Mouse (Mus musculus): Measurements from ENCODE around the gene Tssk2.
A peak's percentile ranks its signal among the peaks of the same experiment; 100 is the strongest.

Gene Tssk2

DNA sequence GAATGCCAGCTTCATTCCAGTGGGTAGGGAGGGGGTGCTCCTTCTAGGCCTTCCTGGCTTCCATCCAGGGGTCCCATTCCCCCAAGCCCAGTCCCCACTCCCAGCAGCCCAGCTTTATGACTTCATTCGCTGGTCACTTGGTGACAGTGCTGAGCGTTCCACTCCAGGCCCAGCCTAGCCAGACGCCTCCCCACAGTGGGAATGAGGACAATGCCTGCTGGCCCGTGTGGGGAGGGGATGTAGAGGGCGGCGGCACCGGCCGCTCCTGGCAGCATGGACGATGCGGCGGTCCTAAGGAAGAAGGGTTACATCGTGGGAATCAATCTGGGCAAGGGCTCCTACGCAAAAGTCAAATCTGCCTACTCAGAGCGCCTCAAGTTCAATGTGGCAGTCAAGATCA is at the start of gene Tssk2, which contains the start of gene Dgcr2:
Tssk2 (plus strand) TSS at position 176 of the 400 bp plus-strand sequence.
Dgcr2 (minus strand) TSS at position 101 of the 400 bp plus-strand sequence.
- DNase-seq (ENCODE audit: extremely low spot score, low spot score), result no peak

DNA sequence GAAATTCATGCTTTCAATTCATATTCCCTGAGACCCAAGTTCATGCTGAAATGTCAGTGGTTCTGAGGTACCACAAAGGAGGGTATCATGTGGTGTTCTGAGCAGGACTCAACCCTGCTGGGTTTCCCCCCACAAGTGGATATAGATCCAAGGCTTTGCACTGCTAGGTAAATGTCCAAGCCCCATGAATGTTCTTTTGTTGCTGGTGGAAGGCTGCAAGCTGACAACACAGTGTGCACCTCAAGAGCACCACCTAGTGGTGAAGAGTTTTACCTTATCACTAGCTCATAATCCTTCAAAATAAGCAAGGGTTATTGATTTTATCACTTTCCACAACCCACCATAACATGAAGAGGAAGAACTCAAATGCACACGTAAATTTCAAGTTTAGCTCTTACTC is 49.5 kb upstream of the Tssk2 start:
- DNase-seq (ENCODE audit: extremely low spot score, low spot score), result no peak

DNA sequence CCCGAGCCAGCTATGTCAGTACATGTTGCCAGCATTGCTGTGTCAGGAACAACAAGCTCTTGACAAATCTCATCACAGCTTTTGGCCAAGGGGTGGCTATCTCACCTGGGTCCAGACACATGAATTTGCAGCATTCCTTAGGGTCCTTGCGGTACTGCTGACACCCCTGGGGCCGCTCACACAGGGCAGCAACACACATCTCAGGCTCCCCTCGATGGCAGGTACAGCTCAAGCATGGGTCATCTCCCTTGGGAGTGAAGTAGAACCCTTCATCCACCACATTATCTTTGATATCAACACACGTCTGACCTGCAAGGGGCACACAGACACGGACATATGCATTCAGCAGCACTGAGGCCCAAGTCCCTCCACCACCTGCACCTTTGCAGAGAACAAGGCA is 49.0 kb upstream of the Tssk2 start:
- DNase-seq (ENCODE audit: extremely low spot score, low spot score), result no peak

DNA sequence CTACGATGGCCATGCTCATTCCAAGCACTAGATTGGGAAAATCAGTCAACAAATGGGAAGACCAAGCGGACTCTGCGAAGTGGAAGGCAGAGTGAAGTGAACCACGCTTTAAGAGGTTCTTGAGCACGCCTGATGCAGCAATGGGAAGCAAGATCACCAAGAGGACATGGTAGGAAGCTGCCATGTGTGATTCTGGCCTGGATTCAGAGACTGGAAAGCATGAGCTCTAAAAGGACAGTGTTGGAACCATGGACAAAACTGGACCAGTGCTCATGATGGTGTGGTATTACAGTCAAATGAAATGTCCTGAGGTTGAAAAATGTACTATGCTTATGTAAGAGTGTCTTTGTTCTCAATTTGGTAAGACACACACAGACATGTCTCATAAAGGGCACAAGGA is 47.1 kb upstream of the Tssk2 start:
- DNase-seq (ENCODE audit: extremely low spot score, low spot score), result no peak

DNA sequence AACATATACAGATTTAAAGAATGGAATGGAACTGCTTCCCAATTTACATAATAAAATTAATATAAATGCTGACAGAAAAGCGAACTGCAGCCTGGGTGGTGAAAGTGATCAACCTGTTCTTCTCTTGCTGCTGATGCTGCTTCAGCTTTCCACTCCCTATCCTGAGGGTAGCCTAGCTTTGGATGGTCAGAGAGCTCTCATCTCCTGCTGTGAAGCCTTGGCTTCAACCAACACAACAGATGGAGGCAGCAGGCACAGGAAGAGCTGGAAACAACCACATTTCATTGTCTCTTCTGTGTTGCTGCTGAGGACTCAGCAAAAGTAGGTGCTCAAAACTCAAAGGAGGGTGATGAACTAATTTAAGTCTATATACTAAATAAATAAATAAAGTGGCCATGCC is 46.6 kb upstream of the Tssk2 start:
- no peak for DNase-seq (ENCODE audit: extremely low spot score, low spot score)

DNA sequence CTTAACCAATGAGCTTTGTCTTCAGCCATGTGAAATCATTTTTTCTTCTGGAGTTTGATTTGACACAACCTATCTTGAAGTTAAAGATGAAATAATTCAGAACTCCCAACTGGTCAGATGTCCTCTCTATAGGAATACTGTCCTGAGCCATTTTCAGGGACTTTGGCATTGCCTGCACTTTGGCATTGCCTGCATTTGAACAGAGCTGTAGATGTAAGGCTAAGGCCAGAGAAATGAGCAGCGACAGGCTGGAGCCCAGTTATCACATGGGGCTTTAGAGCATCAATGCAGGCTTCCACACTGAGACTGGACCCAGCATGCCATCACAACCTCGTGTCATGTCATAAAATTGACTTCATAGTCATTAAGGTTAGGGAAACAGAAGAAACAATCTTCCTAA is 45.2 kb upstream of the Tssk2 start:
- no peak for DNase-seq (ENCODE audit: extremely low spot score, low spot score)

DNA sequence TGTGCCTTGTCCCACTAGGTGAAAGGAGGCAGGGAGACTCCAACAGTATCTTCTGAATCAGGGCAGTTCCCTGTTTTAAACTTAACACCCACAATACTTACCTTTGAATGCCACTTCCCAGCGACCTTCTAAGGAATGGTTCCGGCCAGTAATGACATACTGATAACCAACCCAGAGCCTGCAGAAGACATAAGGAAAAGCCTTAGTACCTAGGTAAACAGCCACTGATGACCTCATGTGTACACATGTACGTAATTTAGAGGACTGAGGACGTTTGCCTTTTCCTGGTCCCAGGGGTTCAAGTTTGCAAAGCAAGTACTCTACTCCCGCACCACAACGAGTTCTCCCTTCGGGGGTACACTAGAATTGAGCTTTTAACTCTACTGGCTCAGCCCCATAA is 41.3 kb upstream of the Tssk2 start:
- DNase-seq (ENCODE audit: extremely low spot score, low spot score), result no peak

DNA sequence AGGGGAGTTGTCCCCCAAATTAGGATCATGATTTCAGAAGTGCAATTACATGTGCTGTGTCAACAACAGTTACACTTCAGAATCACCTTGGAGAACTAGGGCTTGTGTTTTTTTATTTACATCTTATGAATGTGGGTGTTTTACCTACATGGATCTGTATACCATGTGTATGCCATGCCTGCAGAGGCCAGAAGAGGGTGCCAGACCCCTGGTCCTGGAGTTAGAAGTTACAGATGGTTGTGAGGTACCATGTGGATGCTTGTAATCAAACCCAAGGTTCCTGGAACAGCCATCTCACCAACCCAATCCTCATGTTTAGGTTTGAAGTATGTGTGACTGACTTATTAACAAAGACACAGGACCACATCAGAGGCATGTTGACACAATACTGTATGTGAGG is 39.8 kb upstream of the Tssk2 start:
- DNase-seq (ENCODE audit: extremely low spot score, low spot score), result no peak

DNA sequence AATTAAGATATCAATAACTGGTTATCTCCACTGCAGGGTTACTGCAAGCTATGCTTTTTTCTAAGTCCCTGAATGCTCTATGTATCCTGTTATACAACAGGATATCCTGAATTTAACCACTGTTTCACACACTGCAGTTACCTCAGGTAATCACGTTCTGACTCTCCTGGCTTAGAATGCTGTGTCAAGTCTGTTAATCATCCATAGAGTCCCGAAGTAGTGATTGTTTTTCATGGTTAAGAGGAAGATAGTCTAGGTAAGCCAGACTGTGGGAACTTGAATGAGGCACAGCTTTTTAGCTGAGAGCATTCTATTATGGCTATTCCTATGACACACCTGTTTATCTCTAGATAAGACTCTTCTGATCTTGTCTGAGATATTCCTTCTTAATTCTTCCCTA is 33.1 kb upstream of the Tssk2 start:
- DNase-seq (ENCODE audit: extremely low spot score, low spot score), result no peak

DNA sequence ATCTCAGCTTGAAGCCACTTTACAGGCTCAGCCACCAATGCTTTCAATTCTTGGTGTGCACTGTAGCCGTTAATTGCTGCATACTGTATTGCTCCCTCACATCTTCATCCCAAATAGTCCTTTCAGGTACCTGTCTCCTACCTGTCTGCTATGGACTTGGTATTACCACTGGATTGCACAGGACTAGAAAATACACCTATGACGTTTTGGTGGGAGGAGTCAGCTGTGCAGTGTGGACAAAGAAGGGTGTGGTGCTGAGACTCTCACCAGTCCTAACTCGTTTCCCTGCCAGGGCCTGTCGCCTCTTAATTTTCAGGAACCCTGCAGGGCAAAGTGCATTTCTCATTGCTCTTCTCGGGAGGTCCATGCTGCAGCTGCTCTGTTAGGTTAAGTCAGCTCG is 32.7 kb upstream of the Tssk2 start:
- DNase-seq (ENCODE audit: extremely low spot score, low spot score), result no peak

DNA sequence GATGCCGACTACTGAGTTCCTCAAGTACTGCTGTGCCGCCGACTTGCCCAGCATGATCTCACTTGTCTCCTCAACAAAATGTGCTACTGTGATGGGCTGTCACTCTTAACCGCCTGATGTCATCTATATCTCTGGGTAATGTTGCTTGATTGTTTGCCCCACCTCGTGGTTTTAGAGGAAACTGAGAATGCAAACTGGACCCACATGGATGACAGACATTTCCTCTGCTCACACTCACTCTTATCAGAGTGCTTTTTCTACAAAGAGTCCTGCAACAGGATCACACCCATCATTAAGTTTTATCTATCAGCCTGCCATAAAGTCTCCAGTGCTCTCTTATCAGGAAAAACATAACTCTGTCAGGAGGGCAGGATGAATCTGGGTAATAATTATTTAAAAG is 27.2 kb upstream of the Tssk2 start:
- no peak for DNase-seq (ENCODE audit: extremely low spot score, low spot score)

DNA sequence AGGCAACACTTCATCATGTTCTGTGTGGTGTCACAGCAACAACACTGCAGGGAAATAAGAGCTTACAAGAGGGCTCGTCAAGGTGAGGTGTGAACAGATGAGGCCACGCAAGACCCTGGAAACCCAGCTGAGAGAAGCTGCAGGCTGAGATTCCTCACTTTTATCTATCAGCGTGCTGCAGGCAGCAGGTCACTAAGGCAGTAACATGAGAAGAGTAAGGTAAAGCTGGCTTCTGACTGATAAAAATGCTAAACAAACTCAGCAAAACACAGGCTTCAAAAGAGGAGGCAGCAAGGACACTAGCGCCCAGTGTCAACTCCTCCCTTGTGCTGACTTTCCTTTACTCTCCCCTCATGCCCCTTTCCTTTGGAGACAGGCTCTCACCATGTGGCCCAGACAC is 25.4 kb upstream of the Tssk2 start:
- DNase-seq (ENCODE audit: extremely low spot score, low spot score), result no peak

DNA sequence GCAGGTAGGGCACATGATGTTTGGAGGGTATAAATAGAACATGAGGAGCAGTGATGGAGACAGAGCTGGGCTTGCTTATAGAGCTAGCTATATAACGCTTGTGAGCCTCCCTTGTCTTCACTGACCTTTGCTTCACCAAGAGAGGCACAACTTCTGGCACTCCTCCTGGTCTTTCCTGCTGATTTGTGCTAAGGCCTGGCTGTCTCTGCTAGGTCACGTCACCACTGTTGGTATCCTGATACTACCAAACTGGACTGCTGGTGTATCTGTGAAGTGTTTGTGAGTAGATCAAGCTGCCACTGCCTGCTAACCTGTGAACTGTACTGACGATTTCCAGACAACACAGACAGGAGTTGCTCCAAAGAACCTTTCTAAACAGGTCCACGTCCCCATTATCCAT is 23.3 kb upstream of the Tssk2 start:
- no peak for DNase-seq (ENCODE audit: extremely low spot score, low spot score)

DNA sequence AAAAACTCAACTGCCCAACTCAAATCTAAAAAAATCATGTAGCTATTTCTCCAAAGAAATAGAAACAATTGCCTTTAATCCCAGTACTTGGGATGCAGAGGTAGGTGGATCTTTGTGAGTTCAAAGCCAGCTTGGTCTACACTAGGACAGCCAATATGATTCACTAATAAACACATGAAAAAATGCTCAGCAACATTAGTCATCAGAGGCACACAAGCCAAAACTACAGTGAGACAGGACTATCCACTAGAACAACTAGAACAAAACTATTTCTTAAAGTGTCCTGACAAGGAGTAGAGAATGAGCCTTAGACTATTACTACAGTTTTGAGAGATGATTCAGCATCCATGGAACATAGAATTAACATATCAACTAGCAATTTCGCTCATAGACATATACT is 22.3 kb upstream of the Tssk2 start:
- no peak for DNase-seq (ENCODE audit: extremely low spot score, low spot score)

DNA sequence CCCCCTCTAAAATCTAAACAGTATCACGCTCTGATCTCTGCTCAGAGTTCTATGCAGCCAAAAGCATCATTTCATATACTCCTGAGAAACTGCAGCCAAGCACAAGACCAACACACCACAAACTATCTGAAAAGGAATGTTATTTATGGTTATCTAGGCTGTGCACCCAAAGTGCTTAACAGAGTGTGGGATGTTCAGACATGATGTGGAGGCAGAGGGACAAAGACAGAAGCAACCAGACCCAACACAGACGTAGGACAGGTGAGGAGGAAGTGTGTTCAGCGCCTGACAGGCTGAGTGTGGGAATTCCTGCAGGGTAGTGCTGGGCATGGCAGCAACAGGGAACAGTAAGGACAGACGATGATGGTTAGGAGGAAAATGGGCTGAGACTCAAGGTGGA is 18.9 kb upstream of the Tssk2 start:
- DNase-seq (ENCODE audit: extremely low spot score, low spot score), result no peak

DNA sequence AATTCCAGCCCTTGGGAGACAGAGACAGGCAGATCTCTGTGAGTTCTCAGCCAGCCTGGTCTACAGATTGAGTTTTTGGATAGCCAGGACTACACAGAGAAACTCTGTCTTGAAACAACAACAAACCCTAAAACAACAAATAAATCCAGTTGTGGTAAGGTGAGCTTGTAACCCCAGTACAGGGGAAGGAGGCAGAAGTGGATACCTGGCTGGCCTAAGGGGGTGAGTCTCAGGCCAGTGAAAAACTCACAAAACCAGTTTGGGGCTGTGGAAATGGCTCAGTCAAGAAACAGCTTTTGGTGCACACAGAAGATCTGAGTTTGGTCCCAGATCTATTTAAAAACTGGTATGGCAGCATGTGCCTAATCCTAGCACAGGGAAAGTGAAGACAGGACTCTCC is 16.2 kb upstream of the Tssk2 start:
- no peak for DNase-seq (ENCODE audit: extremely low spot score, low spot score)

DNA sequence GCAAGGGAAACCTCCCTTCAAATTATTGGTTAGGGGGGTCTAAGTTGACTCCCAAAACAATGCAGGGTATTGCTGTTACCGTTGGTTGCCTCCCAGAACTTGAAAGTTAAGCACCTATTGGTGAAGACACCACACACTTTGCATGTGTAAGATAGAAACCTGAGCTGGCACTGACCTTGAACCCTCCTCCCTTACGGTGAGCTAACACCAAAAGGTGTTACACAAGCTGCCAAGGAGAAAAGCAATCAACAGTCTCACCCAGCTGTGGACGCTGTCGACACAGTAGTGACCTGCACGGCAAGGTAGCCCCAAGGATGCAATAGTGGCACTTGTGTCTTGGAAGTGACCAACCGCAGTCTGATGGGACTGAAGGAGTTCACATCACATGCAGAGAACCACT is 14.3 kb upstream of the Tssk2 start:
- no peak for DNase-seq (ENCODE audit: extremely low spot score, low spot score)

DNA sequence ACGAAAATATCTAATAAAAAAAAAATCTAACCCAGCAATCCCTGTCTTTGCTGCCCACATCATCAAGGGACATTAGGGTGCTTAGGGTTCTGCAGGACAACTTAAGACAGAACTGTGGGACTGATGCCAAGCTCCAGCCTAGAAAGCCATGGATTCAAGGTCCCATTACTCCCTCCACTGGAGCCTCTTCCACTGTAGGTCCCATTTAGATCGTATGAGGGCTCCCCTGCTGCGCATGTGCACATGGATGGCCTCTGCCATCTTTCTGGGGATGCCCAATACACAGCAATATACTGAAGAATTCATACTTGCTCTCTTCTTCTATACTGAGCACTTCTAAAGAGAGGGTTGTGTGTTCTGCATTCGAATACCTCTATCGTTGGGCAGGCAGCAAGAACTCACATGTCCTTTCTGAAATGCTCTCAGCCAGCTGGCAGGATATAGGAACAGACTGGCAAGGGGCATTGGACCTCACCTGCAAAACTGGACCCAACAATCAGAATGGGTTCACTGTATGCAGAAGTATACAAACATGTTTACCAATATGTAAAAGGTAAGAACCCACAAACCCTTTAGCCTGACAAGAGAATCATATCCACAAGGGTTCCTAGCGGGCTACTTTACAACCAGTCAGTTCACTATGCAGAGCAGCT is 8.6 kb upstream of the Tssk2 start:
- DNase-seq (ENCODE audit: extremely low spot score, low spot score), result no peak

DNA sequence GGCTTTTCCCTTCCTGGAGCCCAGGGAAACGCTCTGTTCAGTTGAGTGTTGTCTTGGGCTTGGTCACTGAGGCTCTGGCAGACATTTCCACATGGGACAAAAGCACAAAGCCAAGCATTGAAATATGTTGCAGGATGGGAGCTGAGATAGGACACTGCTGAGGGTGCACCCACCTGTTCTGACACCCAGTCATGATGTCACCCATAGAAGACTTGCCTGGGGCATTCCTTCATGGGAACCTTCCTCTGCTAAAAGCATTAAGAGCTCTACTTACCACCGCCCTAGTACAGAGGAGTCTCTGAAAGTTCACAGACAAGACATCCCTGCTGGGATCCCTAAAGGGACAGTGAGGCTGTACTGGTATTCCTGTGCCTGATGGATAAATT is 8.1 kb upstream of the Tssk2 start:
- DNase-seq (ENCODE audit: extremely low spot score, low spot score), result no peak

DNA sequence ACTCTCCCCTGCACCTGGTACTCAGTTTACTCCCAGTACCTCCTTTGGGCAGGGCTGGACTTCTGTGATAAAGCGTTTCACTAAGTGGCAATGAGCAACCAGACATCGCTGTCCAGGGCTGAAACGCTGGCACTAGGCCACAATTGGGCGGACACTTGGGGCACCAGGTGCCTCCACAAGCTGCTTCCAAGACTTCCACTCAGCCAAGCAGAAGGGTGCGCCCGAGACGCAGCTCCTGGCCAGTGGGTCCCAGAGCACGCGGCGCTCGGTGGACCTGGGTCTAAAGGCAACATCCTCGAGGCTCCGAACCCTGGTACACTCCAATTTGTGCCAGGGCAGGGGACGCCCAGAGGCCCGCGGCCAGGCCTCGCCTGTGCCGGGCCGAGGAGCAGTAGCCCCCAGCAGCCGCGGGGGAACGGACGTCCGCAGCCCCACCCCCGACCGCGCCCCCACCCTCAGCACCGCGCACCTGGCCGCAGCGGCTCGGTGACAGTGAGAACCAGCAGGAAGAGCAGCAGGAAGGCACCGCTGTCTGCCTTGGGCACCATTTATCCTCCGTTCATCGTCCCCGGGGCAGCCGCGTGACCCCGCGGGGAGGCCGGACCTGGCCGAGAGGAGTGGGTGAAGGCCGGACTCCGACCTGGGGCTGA is 7.4 kb upstream of the Tssk2 start:
- no peak for DNase-seq (ENCODE audit: extremely low spot score, low spot score)

DNA sequence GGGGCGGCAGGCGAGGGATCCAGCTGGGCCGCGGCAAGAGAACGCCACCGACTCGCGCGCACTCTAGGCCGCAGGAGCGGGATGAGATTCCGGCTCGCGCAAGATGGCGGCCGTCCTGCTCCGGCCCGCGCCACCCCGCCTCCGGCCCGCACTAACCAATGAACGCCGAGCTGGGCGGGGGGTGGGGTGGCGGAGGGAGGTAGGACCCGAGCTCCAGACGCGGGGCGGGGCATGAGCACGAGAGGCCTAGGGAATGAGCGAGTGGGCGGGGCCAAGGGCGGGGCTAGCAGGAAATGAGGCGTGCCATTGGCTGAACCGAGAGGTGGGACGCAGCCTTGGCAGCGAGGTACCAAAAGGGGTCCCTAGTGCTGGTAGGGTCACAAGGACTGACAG is 6.9 kb upstream of the Tssk2 start, which contains the start of gene Gm20518:
Gm20518 (minus strand) TSS at position 105 of the 393 bp plus-strand sequence.
- peak; percentile 99 for DNase-seq (ENCODE audit: extremely low spot score, low spot score)

DNA sequence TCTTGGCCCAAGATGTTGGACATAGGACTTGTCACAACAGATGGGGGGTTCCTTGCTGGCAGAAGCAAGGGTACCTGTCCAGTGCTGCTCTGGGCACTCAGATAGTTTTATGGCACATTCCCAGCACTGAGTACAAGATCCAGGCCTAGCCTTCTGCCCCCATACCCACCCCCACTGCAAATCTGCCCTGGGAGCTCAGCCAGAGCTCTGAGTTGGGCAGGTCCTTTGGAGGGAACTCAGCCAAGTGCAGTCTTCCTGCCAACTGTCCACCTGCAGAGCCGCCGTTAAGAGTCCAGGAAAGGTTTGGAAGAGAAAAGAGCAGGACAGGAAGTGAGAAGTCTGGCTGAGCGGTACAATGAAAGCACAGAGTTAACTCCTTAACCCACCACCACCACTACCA is 5.8 kb upstream of the Tssk2 start:
- DNase-seq (ENCODE audit: extremely low spot score, low spot score), result no peak

DNA sequence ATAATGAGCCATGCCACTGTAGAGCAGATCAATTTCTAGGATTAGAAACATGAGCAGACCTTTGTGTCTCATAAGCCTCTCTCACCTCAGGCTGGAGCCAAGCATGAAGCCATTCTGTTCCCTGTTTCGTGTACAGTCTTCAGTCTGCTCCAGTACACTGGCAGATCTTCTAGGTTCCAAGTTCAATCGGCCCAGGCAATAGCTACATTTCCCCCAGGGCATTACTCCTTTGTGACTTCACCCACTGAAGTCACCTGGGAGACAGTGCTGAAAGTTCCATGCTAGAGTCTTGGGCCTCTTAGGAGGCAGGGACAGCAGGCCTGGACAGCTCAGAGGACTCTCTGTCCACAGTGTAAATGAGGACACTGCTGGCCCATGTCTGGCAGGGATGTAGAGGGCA is 4.5 kb upstream of the Tssk2 start, which contains the start of gene Tssk1:
Tssk1 (plus strand) TSS at position 301 of the 400 bp plus-strand sequence.
- no peak for DNase-seq (ENCODE audit: extremely low spot score, low spot score)

Measured in neural tube, embryonic 10.5 days (tissue).